Mouse (Mus musculus) embryonic facial prominence, embryonic 14.5 days (tissue): Measurements from ENCODE around the gene Srp9. TPM values are rescaled to one million over a fixed set of nuclear protein-coding genes. Genes with fewer than 3 reads are reported as not detected.
"Not testable (repeated sequence)": the region's sequence is repeated elsewhere in the genome, so short reads cannot be mapped to it uniquely, and the experiment has no call there.

Source experiments
- ATAC-seq: fragments of 200-750 bp; cut with Nextera tagmentation; 2 replicates; pipeline ENCODE4 v1.8.0; 2017; ENCODE audit warnings: low read depth, moderate number of reproducible peaks, moderate TSS enrichment
- DNase-seq: peaks from one replicate; pipeline ENCODE4 v3.0.0-alpha.2; 2015; ENCODE audit warnings: low spot score
- H3K27ac ChIP-seq: fragments of 300-500 bp; sonication (generic); replicated peaks from 2 replicates; pipeline ENCODE4 v1.5.1; 2014; ENCODE audit warnings: low read depth, mild to moderate bottlenecking, low read length, moderate library complexity
- H3K27me3 ChIP-seq: fragments of 300-500 bp; sonication (generic); replicated peaks from 2 replicates; pipeline ENCODE4 v1.6.1; 2014; ENCODE audit warnings: low read length; ENCODE audit not compliant: control insufficient read depth, insufficient read depth
- H3K36me3 ChIP-seq: fragments of 300-500 bp; sonication (generic); 2 replicates; pipeline ENCODE4 v1.6.1; 2014; ENCODE audit warnings: low read length, mixed read lengths; ENCODE audit not compliant: control insufficient read depth, insufficient read depth
- H3K4me1 ChIP-seq: fragments of 300-500 bp; sonication (generic); 2 replicates; pipeline ENCODE4 v1.6.1; 2014; ENCODE audit warnings: antibody characterized with exemption, low read length; ENCODE audit not compliant: control insufficient read depth, insufficient read depth
- H3K4me2 ChIP-seq: fragments of 300-500 bp; sonication (generic); 2 replicates; pipeline ENCODE4 v1.6.1; 2014; ENCODE audit warnings: low read depth, mild to moderate bottlenecking, low read length, moderate library complexity, mixed read lengths
- H3K4me3 ChIP-seq: fragments of 300-500 bp; sonication (generic); 2 replicates; pipeline ENCODE4 v1.5.1; 2014; ENCODE audit warnings: low read depth, mild to moderate bottlenecking, low read length
- H3K9ac ChIP-seq: fragments of 300-500 bp; sonication (generic); 2 replicates; pipeline ENCODE4 v1.6.1; 2014; ENCODE audit warnings: low read depth, mild to moderate bottlenecking, low read length, moderate library complexity, mixed read lengths
- H3K9me3 ChIP-seq: fragments of 300-500 bp; sonication (generic); 2 replicates; pipeline ENCODE4 v1.6.1; 2016; ENCODE audit warnings: low read length; ENCODE audit not compliant: control insufficient read depth
- WGBS: fragments of 180-500 bp; shearing (Covaris S2); extraction: QIAGEN DNeasy Blood & Tissue Kit; methylation state at CpG from one replicate; pipeline ENCODE4 v1.1.7; 2014; 5-methylcytosine and 5-hydroxymethylcytosine counted together
- polyA plus RNA-seq: library from polyadenylated mRNA; unstranded; fragments of >200 nt; fragmentation: Nextera tagmentation; extraction: Ambion mirVana; gene quantifications from 2 replicates; pipeline ENCODE4 v1.2.1, GENCODE M21; 2014

Srp9 gene
- polyA plus RNA-seq, 1 experiment from 2014 or later, result 175 TPM

DNA sequence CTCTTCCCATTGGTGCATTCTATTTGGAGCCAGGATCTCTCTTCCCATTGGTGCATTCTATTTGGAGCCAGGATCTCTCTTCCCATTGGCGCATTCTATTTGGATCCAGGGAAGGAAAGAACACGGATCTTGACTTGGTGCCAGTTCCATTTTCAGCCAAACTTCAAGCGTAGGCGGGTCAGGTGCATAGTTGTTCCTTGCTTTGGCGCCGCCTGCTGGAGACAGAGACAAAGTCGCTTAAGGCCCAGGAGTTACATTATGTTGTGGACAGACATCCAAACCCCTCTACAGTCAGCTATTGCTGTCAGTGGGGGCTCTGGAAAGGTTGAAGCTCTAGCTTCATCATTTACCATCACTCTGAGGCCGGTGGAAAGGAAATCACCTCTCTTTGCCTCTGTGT, 18.8 kb downstream of the Srp9 start:
- no peak overlapping the region for H3K4me2 ChIP-seq

DNA sequence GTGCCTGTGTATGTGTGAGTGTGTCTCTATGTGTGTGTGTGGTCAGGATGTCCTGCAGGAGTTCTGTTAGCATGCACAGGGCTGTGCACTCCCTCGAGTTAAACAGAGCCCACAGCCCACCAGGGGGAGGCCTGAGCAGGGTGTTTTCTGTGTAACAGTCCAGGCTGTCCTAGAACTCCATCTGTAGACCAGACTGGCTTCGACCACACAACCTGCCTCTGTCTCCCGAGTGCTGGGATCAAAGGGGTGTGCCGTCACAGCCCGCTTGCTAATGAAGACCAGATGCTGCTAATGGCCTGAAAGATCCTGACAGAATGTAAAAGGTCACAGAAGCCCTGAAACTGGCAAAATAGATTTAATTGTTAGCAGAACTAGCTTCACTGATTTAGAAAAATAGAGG, 21.0 kb downstream of the Srp9 start:
- DNase-seq, result no peak

More for the DNA sequence above, 18.8 kb downstream of the Srp9 start:
- DNase-seq (no peak), ATAC-seq (no peak)
- Histone ChIP-seq H3K4me1 (no peaks in the 10 kb centered on the region; the same call in 1 of the 2 replicates), H3K36me3 (no peaks in the 10 kb centered on the region), H3K9ac (no peak overlapping the region), H3K27ac (no peak overlapping the region), H3K9me3 (no peaks in the 10 kb centered on the region), H3K27me3 (no peaks in the 10 kb centered on the region), H3K4me3 (no peak overlapping the region)
- 80% methylated on average over 8 of the region's 8 CpGs for WGBS

DNA sequence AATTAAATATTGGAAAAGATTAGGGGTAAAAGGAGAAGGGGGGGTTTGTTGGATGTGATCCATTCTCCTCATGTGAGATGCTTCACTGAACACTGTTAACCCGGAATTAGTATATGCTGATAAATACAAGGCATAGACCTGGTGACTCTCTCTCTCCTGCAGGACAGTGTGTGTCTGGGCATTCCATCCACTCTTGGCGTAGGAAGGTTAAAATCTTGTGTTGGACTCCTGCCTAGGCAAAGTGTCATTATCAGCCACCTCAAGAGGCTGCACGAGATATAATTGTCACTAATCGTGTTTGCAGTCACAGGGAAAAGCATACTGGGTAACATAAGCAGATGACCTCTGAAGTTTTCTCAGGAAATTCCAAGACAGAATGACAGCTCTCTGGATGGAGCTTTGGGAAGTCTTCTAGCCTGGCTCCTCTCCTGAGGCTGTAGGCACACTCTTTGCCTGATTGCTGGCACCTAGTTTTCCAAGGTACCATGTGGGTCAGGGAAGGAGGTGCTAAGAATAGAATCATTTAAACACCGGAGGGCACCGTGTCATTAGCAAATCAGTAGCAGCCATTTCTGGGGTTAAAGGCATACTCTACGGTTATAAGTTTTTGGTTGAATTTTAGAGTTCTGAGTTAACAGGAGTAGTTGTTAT, 24.5 kb downstream of the Srp9 start:
- no peak for DNase-seq
- WGBS, result 56% methylated on average over 7 of the region's 7 CpGs

More for the DNA sequence above, 21.0 kb downstream of the Srp9 start:
- Histone ChIP-seq H3K4me1 (no peaks in the 10 kb centered on the region), H3K27ac (no peak overlapping the region), H3K27me3 (no peaks in the 10 kb centered on the region), H3K4me2 (no peak overlapping the region), H3K9me3 (no peaks in the 10 kb centered on the region), H3K9ac (no peak overlapping the region), H3K4me3 (no peak overlapping the region), H3K36me3 (no peaks in the 10 kb centered on the region)
- no peak for ATAC-seq
- 18% methylated on average over 5 of the region's 5 CpGs for WGBS

DNA sequence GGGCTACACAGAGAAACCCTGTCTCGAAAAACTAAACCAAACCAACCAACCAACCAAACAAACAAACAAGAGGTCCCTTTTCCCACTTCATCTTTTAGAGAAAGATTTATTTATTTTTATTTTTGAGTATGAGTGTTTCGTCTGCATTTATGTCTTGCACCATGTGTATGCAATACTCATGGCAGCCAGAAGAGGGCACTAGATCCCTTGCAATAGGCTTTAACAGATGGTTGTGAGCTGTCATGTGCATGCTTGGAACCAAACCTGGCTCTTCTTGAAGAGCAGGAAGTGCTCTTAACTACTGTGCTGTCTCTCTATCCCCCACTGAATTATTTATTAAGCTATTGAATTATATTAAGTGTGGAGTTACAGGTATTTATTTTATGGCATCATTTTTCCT, 25.4 kb downstream of the Srp9 start:
- no peak overlapping the region for H3K27ac ChIP-seq
- H3K36me3 ChIP-seq, result no peaks in the 10 kb centered on the region
- no peaks in the 10 kb centered on the region for H3K27me3 ChIP-seq
- WGBS, result 96% methylated on average over 2 of the region's 2 CpGs
- no peaks in the 10 kb centered on the region for H3K4me1 ChIP-seq
- ATAC-seq (no peak), DNase-seq (no peak)
- no peak overlapping the region for H3K4me3 ChIP-seq
- no peaks in the 10 kb centered on the region for H3K9me3 ChIP-seq
- no peak overlapping the region for H3K9ac ChIP-seq
- H3K4me2 ChIP-seq, result no peak overlapping the region

More for the DNA sequence above, 24.5 kb downstream of the Srp9 start:
- H3K4me2 ChIP-seq, result no peak overlapping the region
- no peaks in the 10 kb centered on the region for H3K4me1 ChIP-seq
- no peak overlapping the region for H3K9ac ChIP-seq
- no peak for ATAC-seq
- H3K36me3 ChIP-seq, result no peaks in the 10 kb centered on the region
- H3K4me3 ChIP-seq, result no peak overlapping the region
- H3K9me3 ChIP-seq, result no peaks in the 10 kb centered on the region
- H3K27me3 ChIP-seq, result no peaks in the 10 kb centered on the region
- no peak overlapping the region for H3K27ac ChIP-seq

DNA sequence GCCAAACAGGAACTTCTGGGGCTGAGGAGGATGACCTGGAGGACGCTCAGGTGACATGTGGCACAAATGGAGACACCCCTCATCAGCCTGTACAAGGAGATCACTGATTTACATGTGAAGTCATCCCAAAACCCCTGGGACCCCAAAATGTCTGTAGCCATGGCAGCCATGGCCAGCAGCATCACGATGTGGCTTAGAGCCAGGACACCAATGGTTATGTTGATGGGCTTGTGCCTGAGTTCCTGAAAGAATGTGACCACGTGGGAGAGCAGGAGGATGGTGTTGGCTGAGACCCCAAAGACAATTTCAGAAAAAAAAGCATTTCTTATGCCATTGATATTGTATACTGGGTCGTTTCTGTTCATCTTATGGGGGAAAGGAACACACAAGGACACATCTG, 33.2 kb downstream of the Srp9 start:
- no peak overlapping the region for H3K4me3 ChIP-seq
- DNase-seq (no peak), ATAC-seq (no peak)
- no peaks in the 10 kb centered on the region for H3K4me1 ChIP-seq
- no peak overlapping the region for H3K27ac ChIP-seq
- WGBS, result 66% methylated on average over 4 of the region's 4 CpGs
- H3K9me3 ChIP-seq, result no peaks in the 10 kb centered on the region
- H3K36me3 ChIP-seq, result no peaks in the 10 kb centered on the region
- no peak overlapping the region for H3K9ac ChIP-seq
- no peaks in the 10 kb centered on the region for H3K27me3 ChIP-seq
- no peak overlapping the region for H3K4me2 ChIP-seq

DNA sequence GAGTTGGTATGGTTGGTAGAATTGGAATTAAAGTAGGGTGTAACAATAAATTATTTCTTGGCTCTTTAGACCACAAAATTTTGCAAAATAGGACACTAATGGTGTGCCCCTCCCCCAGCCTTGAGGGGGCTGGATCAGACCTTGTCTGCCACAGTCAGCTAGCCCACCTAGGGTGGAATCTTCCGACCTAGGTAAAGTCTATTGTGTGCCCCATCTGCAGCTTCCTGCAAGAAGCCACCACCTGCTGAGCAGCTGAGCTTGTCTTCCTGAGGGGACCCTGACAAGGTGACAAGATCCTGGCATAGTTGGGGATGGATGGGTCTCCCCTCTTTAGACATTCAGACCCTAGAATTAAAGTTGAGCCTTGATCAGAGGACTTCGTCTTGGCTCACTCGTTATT, 35.0 kb downstream of the Srp9 start:
- no peak for DNase-seq
- 87% methylated on average over 3 of the region's 3 CpGs for WGBS

DNA sequence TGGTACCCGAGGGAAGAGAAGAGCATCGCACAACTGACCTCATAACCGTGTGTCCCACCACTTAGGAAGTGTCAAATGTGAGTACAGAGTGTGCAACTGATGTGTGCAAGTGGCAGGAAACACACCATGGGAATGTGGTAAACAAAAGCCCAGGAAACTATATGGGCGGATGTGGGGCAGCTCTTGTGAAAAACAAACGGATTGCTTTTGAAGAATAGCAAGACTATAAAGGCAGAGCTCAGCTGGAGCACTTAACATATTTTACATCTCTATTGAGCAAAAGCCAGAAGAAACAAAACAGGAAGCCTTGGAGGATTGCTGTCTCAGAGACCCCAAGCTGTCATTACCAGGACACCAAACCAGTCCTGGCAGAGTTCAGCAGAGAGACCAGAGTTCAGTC, 38.4 kb downstream of the Srp9 start:
- no peak for DNase-seq
- Histone ChIP-seq H3K4me2 (no peak overlapping the region), H3K27me3 (no peaks in the 10 kb centered on the region), H3K4me1 (no peaks in the 10 kb centered on the region), H3K4me3 (no peak overlapping the region), H3K36me3 (no peaks in the 10 kb centered on the region), H3K9me3 (no peaks in the 10 kb centered on the region), H3K27ac (no peak overlapping the region), H3K9ac (no peak overlapping the region)
- no peak for ATAC-seq
- 42% methylated on average over 5 of the region's 5 CpGs for WGBS

More for the DNA sequence above, 35.0 kb downstream of the Srp9 start:
- ATAC-seq, result no peak
- Histone ChIP-seq H3K4me3 (no peak overlapping the region), H3K9ac (no peak overlapping the region), H3K27ac (no peak overlapping the region), H3K36me3 (no peaks in the 10 kb centered on the region), H3K9me3 (no peaks in the 10 kb centered on the region), H3K27me3 (no peaks in the 10 kb centered on the region), H3K4me1 (no peaks in the 10 kb centered on the region), H3K4me2 (no peak overlapping the region)

DNA sequence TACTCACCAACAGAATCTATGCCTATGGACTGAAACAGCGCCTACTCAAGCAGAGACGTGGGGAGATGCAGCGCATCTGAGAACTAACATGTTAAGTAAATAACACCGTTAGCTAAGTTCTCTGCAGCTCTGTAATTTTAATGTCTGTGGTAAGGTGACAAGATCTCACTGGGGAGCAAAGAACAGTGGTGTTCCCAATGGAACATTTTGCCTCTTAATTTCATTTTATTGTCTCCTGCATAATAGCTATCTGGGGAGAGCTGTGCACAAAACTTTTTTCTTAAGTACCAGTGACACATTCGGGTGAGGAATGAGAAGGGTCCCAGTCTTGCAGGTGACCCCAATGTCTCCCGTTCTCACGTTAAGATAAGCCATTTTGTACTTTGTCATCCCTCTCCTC, 39.8 kb downstream of the Srp9 start, which contains the start of gene Vmn1r1:
TSS of gene Vmn1r1 (minus strand) at position 101 of the 400 bp plus-strand sequence.
- Histone ChIP-seq H3K9ac (no peak within 1 kb of the TSS), H3K4me1 (no peaks in the 10 kb centered on the region), H3K4me2 (no peak within 1 kb of the TSS), H3K27ac (no peak within 1 kb of the TSS), H3K27me3 (no peaks in the 10 kb centered on the region), H3K9me3 (no peaks in the 10 kb centered on the region), H3K36me3 (no peaks in the 10 kb centered on the region), H3K4me3 (no peak within 1 kb of the TSS)
- ATAC-seq (no peak), DNase-seq (no peak)
- 85% methylated on average over 7 of the region's 7 CpGs for WGBS

DNA sequence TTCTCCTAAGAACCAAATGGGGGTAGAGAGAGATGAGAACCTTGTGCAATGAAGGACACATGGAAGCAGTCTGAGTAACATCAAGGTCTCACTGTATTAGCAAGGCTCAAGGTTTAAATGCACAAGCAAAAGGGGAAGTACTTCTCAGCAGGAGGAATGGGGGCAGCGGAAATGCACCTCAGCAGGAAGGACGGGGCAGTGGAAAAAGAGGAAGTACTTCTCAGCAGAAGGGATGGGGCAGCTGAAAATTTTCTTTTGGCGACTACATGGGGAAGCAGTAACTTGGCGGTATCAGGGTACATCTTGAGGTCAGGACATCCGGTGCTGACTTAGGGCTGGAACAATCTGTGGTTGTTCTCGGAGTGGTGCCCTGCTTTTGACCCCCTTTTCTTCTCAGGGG, 45.7 kb downstream of the Srp9 start:
- H3K4me3 ChIP-seq, H3K27ac ChIP-seq, H3K9me3 ChIP-seq, H3K4me2 ChIP-seq, H3K27me3 ChIP-seq, ATAC-seq, H3K36me3 ChIP-seq, H3K4me1 ChIP-seq, DNase-seq, H3K9ac ChIP-seq: not testable (repeated sequence)
- WGBS, result 92% methylated on average over 6 of the region's 6 CpGs
